Mouse (Mus musculus): ENCODE measurements around the gene Ccdc43. TPM values are rescaled to one million over a fixed set of nuclear protein-coding genes. Genes with fewer than 3 reads are reported as not detected.

Ccdc43 gene
- total RNA-seq (2012; rRNA removed) (35.2 and 41.7 TPM in 2 replicates), polyA plus RNA-seq (2012; ENCODE audit: insufficient read depth in 1 of 2, insufficient read length in 2 of 2, low read depth in 1 of 2, low replicate concordance in 2 of 2, missing spikeins in 1 of 2) (10 to 100 TPM in 1 of 2 experiments, not detected in 1; 39.3 TPM)

DNA sequence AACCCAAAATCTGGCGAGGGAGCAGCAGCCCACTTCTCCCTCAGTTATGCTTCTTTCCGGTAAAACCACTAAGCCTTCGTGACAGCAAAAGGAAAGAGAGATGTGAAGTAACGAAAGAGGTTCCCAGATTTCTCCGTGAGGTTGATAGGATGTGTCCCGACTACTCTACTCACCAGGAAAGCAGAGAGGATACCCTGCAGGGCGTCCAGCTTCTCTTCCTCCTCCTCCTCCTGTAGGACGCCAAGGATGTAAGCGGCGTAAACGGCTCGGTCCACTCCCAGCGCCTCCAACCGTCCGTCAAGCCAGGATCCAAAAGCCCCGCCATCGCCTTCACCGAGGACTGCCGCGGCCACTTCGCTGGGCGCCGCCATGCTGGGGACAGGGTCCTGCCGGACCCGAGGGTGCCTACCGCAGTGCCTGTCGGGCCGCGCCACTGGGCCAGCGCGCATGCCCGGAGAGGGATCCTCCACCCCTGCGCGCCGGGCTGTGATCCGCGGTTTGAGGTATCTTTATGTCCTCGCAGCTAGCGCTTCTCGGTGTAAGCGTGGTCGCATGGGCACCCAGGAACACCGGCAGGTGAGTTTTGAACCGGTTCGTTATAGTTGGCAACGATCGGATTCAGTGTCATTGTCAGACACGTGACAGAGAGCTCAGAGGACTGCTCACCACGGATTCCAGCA is at the start of gene Ccdc43:
Ccdc43 (minus strand) TSS at position 445 of the 680 bp plus-strand sequence.
- H3K4me1 ChIP-seq (ENCODE audit: control insufficient read depth in 1 of 2, insufficient read depth in 2 of 2, low read length in 2 of 2): peaks cover 2 to 17% of the 10 kb centered on the region in 2 experiments; a peak in 3 of 4 replicates
- peak within 1 kb of the TSS; percentile 81 to 86 for H3K4me3 ChIP-seq (ENCODE audit: control insufficient read depth in 1 of 2, insufficient read depth in 1 of 2, low read depth in 2 of 2, low read length in 2 of 2)
- peak within 1 kb of the TSS; percentile 75 for H3K9ac ChIP-seq (ENCODE audit: control insufficient read depth, low read depth, low read length, poor library complexity, severe bottlenecking)
- H3K27me3 ChIP-seq (ENCODE audit: control insufficient read depth in 1 of 2, insufficient read depth in 2 of 2, low read length in 2 of 2): no peaks in the 10 kb centered on the region
- peaks cover 10% of the 10 kb centered on the region for H3K79me2 ChIP-seq (ENCODE audit: control insufficient read depth, insufficient read depth, low read length, poor library complexity)
- no peaks in the 10 kb centered on the region for H3K9me3 ChIP-seq (replicated peaks; ENCODE audit: insufficient read depth, low read length)
- H3K36me3 ChIP-seq (ENCODE audit: control insufficient read depth in 1 of 2, insufficient read depth in 2 of 2, low read length in 2 of 2): peaks cover 0 to 21% of the 10 kb centered on the region in 2 experiments; a peak in 2 of 4 replicates
- H3K27ac ChIP-seq (ENCODE audit: control insufficient read depth, low read depth, low read length): peak within 1 kb of the TSS; percentile 25; the same call in 1 of the 2 replicates
- peak; percentile 94 for DNase-seq (ENCODE audit: low read depth, low spot score)
- no peak for TF ChIP-seq MAFK (IDR thresholded peaks at IDR 0.05; ENCODE audit: borderline replicate concordance, low read depth, low read length)
- TF ChIP-seq MEF2A (IDR thresholded peaks at IDR 0.05; ENCODE audit: extremely low read depth, insufficient replicate concordance, low read depth, low read length, poor library complexity, severe bottlenecking): no peak
- TF ChIP-seq ZMIZ1 (IDR thresholded peaks at IDR 0.05; ENCODE audit: low read depth, low read length): peak; percentile 94
- peak in 1 of 2 experiments; percentile 41; a peak in 1 of 4 replicates for TF ChIP-seq EP300 (IDR thresholded peaks at IDR 0.05; ENCODE audit: low read depth in 1 of 2, low read length in 2 of 2)
- peak; percentile 44; the same call in 1 of the 2 replicates for TF ChIP-seq ETS1 (IDR thresholded peaks at IDR 0.05; ENCODE audit: low read depth, low read length)
- no peak for TF ChIP-seq MYB (IDR thresholded peaks at IDR 0.05; ENCODE audit: low read depth, low read length)
- TF ChIP-seq E2F4 (IDR thresholded peaks at IDR 0.05; ENCODE audit: borderline replicate concordance, low read depth, low read length): no peak; the same call in 1 of the 2 replicates
- peak; percentile 94 for TF ChIP-seq NELFE (IDR thresholded peaks at IDR 0.05; ENCODE audit: low read depth, low read length)
- TF ChIP-seq ELF1 (IDR thresholded peaks at IDR 0.05; ENCODE audit: low read depth, low read length): peak; percentile 25; the same call in 1 of the 2 replicates
- peak; percentile 23; the same call in 1 of the 2 replicates for TF ChIP-seq RCOR1 (IDR thresholded peaks at IDR 0.05; ENCODE audit: low read depth, low read length)
- peak; percentile 85 for TF ChIP-seq TCF12 (IDR thresholded peaks at IDR 0.05; ENCODE audit: low read depth, low read length)
- TF ChIP-seq POLR2AphosphoS2 (IDR thresholded peaks at IDR 0.05; ENCODE audit: low read length): peak; percentile 94
- TF ChIP-seq JUND (IDR thresholded peaks at IDR 0.05; ENCODE audit: low read depth, low read length): no peak
- TF ChIP-seq GATA1 (IDR thresholded peaks at IDR 0.05; ENCODE audit: low read depth, low read length): no peak
- no peak for TF ChIP-seq CTCF (IDR thresholded peaks at IDR 0.05 in 2 of 3, conservative IDR thresholded peaks at IDR 0.05 in 1 of 3; ENCODE audit: control insufficient read depth in 1 of 3, insufficient read depth in 1 of 3, low read depth in 2 of 3, low read length in 3 of 3, poor library complexity in 1 of 3, severe bottlenecking in 1 of 3)
- no peak for TF ChIP-seq UBTF (IDR thresholded peaks at IDR 0.05; ENCODE audit: borderline replicate concordance, insufficient read depth, low read depth, low read length)
- peak; percentile 92 for TF ChIP-seq MAX (IDR thresholded peaks at IDR 0.05; ENCODE audit: low read length)
- TF ChIP-seq POLR2AphosphoS5 (IDR thresholded peaks at IDR 0.05; ENCODE audit: borderline replicate concordance, low read depth, low read length): no peak
- no peak for TF ChIP-seq ZKSCAN1 (IDR thresholded peaks at IDR 0.05; ENCODE audit: low read depth, low read length)
- TF ChIP-seq SMC3 (IDR thresholded peaks at IDR 0.05; ENCODE audit: low read depth, low read length): no peak
- peak; percentile 96 for TF ChIP-seq MXI1 (IDR thresholded peaks at IDR 0.05; ENCODE audit: low read depth, low read length)
- peak; percentile 55; the same call in 1 of the 2 replicates for TF ChIP-seq BHLHE40 (IDR thresholded peaks at IDR 0.05; ENCODE audit: borderline replicate concordance, low read depth, low read length)
- no peak for TF ChIP-seq ZC3H11A (IDR thresholded peaks at IDR 0.05; ENCODE audit: low read depth, low read length)
- TF ChIP-seq CHD1 (IDR thresholded peaks at IDR 0.05; ENCODE audit: low read depth, low read length): no peak
- no peak for TF ChIP-seq RAD21 (IDR thresholded peaks at IDR 0.05; ENCODE audit: low read depth, low read length)
- peak; percentile 82 for TF ChIP-seq SIN3A (IDR thresholded peaks at IDR 0.05; ENCODE audit: low read length)
- TF ChIP-seq NRF1 (IDR thresholded peaks at IDR 0.05; ENCODE audit: insufficient read depth, low read depth, low read length, poor library complexity, severe bottlenecking): peak; percentile 96
- TF ChIP-seq USF1 (IDR thresholded peaks at IDR 0.05; ENCODE audit: low read depth, low read length): peak; percentile 84
- TF ChIP-seq TBP (IDR thresholded peaks at IDR 0.05; ENCODE audit: low read depth, low read length): peak; percentile 66
- TF ChIP-seq USF2 (IDR thresholded peaks at IDR 0.05; ENCODE audit: borderline replicate concordance in 1 of 2, insufficient read depth in 1 of 2, low read depth in 1 of 2, low read length in 2 of 2): no peak
- TF ChIP-seq MYC (IDR thresholded peaks at IDR 0.05; ENCODE audit: low read depth, low read length): peak; percentile 87
- no peak for TF ChIP-seq CHD2 (IDR thresholded peaks at IDR 0.05; ENCODE audit: low read length)
- peak; percentile 90 for TF ChIP-seq HCFC1 (IDR thresholded peaks at IDR 0.05; ENCODE audit: low read depth, low read length)
- TF ChIP-seq ZNF384 (IDR thresholded peaks at IDR 0.05; ENCODE audit: low read depth, low read length): no peak
- no peak for TF ChIP-seq TAL1 (IDR thresholded peaks at IDR 0.05; ENCODE audit: low read length)
